Mouse (Mus musculus): ENCODE results near the gene Med8. TPM values are rescaled to one million over a fixed set of nuclear protein-coding genes. Genes with fewer than 3 reads are reported as not detected.

Gene Med8
- polyA plus RNA-seq, 1 experiment from 2014 or later, result 118 TPM

DNA sequence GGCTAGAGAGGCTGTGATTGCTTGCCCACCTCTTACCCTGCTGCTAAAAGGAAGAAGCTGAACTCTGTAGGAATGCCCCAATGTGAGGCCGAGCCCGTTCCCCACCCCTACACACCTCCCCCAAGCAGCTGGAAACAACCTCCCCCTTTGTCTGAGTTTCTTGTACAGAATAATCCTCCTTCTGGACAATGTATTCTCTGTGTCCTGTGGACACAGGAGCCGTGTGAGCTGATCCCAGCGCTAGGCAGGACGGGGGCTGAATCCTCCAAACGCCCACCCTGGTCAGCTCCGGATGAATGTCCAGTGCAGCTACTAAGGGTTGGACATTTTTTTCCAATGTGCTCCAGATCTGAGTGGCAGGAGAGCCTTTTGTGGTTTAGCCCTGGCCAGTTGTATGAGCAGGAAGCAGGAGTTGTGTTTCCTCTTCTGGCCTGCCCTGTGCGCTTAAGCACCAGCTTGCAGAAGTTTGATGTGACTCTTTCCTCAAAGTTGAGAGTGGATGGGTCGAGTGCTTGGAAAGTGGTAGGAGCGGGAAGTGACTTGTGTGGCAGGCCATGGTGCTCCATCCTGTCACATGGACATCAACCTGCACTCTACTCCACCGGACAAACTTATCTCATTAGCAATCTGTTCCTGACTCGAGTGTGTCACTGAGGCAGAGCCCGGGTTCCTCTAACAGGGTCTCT, 8.1 kb downstream of the Med8 start:
- Histone ChIP-seq H3K27me3 (no peaks in the 10 kb centered on the region), H3K4me3 (no peak overlapping the region), H3K36me3 (peaks cover 98% of the 10 kb centered on the region), H3K9ac (no peak overlapping the region), H3K4me1 (replicated peaks) (no peaks in the 10 kb centered on the region), H3K9me3 (no peaks in the 10 kb centered on the region), H3K27ac (no peak overlapping the region), H3K4me2 (no peak overlapping the region)
- no peak for ATAC-seq (ENCODE audit: low FRiP score)
- 91% methylated on average over 13 of the region's 13 CpGs for WGBS

DNA sequence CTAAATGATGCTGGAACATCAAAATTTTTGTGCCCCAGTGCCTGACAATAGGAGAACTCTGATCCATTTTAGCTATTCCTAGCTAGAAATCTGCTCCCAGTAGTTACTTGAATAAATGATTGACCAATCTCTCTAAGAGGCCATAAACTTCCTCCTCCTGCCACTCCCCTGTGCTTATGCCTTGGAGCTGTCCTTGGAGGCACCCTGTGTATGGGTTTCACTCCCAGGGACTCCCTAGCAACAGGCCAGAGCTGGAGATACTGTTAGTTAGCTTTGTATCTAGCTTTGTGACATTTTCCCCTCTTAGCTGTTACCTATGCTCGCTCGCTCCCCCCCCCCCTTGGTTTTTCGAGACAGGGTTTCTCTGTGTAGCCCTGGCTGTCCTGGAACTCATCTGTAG, 12.2 kb downstream of the Med8 start:
- H3K4me3 ChIP-seq, result no peak overlapping the region
- WGBS, result 89% methylated on average over 3 of the region's 3 CpGs

DNA sequence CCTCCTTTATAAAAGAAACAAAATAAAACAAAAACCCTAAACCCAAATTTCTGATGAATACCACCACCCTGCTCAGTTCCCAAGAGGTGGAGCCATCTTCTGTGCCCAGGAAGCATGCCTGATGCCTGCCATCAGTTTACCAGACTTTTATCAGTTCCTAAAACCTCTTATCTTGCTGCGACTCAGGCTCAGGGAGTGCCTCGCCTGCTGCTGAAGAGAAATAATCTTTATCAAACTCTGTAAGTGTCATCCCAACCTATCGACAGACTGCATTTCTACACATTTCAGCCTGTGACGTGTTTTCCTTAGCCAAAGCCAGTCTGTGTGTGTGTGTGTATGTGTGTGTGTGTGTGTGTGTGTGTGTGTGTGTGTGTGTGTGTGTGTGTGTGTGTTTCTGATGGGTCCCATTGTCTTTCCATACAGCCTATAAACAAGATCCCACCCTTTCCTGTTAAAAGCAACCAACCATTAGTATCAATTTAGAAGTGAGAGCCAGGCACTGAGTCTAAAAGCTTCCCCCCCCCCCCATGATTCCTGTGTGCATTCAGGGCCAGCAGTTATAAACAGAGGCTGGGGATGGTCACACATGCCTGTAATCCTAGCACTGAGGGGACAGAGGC, 15.5 kb downstream of the Med8 start:
- Histone ChIP-seq H3K9ac (no peak overlapping the region), H3K36me3 (peaks cover 32% of the 10 kb centered on the region), H3K9me3 (no peaks in the 10 kb centered on the region), H3K4me1 (replicated peaks) (peaks cover 28% of the 10 kb centered on the region), H3K27ac (no peak overlapping the region), H3K4me2 (no peak overlapping the region), H3K27me3 (no peaks in the 10 kb centered on the region), H3K4me3 (no peak overlapping the region)
- no peak for ATAC-seq (ENCODE audit: low FRiP score)
- 85% methylated on average over 4 of the region's 4 CpGs for WGBS

More for the DNA sequence above, 12.2 kb downstream of the Med8 start:
- H3K4me1 ChIP-seq (replicated peaks), result no peaks in the 10 kb centered on the region; the same call in 1 of the 2 replicates
- ATAC-seq (ENCODE audit: low FRiP score), result no peak
- no peak overlapping the region for H3K9ac ChIP-seq
- H3K27ac ChIP-seq, result no peak overlapping the region
- peaks cover 63% of the 10 kb centered on the region for H3K36me3 ChIP-seq
- no peaks in the 10 kb centered on the region for H3K27me3 ChIP-seq
- H3K9me3 ChIP-seq, result no peaks in the 10 kb centered on the region
- no peak overlapping the region for H3K4me2 ChIP-seq

DNA sequence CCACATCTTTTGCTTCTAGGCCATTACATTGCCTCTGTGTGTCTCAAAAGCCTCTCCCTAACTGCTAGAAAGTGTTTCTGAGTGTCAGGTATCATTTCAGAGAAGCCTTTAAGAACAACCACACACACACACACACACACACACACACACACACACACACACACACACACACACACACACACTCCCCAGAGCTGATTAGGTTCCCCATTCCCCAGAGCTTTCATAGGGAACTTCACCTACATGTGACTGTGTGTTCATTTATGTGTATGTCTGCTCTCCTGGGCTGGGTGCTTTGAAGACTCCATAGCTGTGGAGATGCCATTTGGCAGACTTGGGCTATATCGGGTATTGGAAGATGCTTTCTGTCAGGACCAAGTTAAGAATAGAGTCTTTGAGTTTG, 16.2 kb downstream of the Med8 start:
- peaks cover 34% of the 10 kb centered on the region for H3K4me1 ChIP-seq (replicated peaks)
- H3K4me2 ChIP-seq, result no peak overlapping the region
- H3K4me3 ChIP-seq, result no peak overlapping the region
- H3K9ac ChIP-seq, result no peak overlapping the region
- no peaks in the 10 kb centered on the region for H3K9me3 ChIP-seq
- 97% methylated on average over 1 of the region's 1 CpGs for WGBS
- H3K36me3 ChIP-seq, result peaks cover 25% of the 10 kb centered on the region
- ATAC-seq (ENCODE audit: low FRiP score), result no peak
- H3K27me3 ChIP-seq, result no peaks in the 10 kb centered on the region
- H3K27ac ChIP-seq, result no peak overlapping the region

DNA sequence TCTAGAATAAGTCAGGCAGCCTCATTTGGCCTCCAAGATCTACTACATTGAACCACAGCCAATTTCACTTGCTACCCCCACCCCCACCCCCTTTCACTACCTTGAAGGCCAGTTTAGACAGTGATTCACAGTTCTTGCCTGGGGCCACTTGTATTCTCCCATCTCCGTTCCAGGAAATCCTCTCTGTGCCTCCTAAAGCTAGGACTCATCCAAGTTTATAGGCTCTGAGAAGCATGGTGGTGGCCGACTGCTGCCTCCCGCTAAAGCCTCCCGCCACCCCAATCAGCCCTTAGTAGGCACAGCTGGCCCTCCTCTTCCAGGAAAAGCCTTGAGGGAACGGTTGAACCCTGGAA, 18.3 kb downstream of the Med8 start:
- peaks cover 26% of the 10 kb centered on the region for H3K36me3 ChIP-seq
- ATAC-seq (ENCODE audit: low FRiP score), result no peak; the same call in 1 of the 2 replicates
- WGBS, result 3% methylated on average over 5 of the region's 5 CpGs

DNA sequence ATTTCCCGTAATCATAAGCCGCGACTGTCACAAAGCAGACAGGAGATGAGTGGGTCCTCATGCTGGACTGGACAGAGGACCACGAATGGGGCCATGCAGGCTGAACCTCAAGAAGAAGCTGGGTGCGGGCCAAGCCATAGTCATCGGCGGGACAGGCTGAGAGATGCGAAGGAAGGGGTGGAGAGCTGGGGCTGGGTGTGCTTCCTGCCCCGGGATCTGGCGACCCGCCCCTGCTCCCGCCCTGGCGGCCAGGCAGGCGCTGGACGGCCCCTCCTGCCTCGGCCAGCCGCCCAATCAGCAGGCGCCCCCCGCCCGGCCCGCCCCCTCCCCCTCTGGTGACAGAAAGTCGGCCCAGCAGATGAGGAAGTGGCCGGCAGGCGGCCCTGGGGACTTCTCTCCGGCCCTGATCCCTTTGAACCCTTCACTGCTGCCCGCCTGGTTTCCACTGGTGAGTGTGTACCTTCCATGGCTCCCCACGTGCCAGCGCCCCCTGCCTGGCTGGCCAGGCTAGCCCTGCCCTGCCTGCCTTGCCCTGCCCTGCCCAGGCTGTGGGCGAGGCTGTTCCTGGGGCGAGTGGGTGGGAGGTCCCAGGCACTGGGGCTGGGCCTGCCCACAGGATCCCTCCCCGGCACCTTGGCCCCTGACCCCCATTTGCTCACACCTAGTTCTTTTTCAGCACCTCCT, 18.8 kb downstream of the Med8 start, which contains the start of gene Elovl1:
TSS of gene Elovl1 (plus strand) at position 326 of the 684 bp plus-strand sequence.
- H3K36me3 ChIP-seq, result peaks cover 27% of the 10 kb centered on the region
- H3K9ac ChIP-seq, result peak within 1 kb of the TSS; percentile 80
- no peaks in the 10 kb centered on the region for H3K9me3 ChIP-seq
- peak; percentile 92 for ATAC-seq (ENCODE audit: low FRiP score)
- H3K4me1 ChIP-seq (replicated peaks), result peaks cover 34% of the 10 kb centered on the region
- H3K4me3 ChIP-seq, result peak within 1 kb of the TSS; percentile 53
- peak within 1 kb of the TSS; percentile 79 for H3K4me2 ChIP-seq
- WGBS, result under 1% methylated on average over 30 of the region's 31 CpGs
- H3K27me3 ChIP-seq, result no peaks in the 10 kb centered on the region
- peak within 1 kb of the TSS; percentile 73 for H3K27ac ChIP-seq

More for the DNA sequence above, 18.3 kb downstream of the Med8 start:
- H3K9ac ChIP-seq, result peak overlapping the region; percentile 80
- H3K4me2 ChIP-seq, result peak overlapping the region; percentile 79
- H3K27ac ChIP-seq, result peak overlapping the region; percentile 73
- H3K4me1 ChIP-seq (replicated peaks), result peaks cover 34% of the 10 kb centered on the region
- no peaks in the 10 kb centered on the region for H3K27me3 ChIP-seq
- peak overlapping the region; percentile 53 for H3K4me3 ChIP-seq
- no peaks in the 10 kb centered on the region for H3K9me3 ChIP-seq

DNA sequence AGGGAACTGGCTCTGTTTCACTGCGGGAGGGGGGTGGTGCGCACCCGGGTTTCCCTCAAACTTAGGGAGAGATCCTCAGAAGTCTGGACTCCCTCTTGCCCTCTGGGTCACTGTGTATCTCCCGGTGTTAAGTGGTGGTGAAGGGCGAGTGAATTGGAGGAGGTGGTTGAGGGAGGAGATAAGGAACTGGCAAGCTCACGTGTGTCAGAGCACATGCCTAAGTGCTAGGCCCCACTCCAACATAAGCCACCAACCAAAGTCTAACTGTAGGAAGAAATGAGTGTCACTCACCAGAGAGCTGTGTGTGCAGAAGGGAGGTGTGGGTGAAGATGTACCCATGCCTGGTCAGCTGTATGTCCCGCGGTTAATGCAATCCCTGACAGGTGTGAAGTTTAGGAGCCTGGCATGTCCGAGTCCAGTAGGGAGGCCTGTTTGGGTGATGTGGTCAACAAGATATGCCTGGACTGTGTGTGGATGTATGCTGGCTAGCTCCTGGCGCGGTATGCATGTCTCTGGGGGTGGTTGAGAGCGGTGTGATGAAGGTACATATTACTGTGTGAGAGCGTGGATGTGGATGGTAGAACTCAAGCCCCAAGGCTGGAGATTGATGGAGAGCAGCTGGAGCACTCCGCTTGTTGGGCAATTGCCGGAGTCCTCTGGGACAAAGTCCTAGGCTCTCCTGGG, 19.5 kb downstream of the Med8 start:
- WGBS, result 48% methylated on average over 15 of the region's 15 CpGs

DNA sequence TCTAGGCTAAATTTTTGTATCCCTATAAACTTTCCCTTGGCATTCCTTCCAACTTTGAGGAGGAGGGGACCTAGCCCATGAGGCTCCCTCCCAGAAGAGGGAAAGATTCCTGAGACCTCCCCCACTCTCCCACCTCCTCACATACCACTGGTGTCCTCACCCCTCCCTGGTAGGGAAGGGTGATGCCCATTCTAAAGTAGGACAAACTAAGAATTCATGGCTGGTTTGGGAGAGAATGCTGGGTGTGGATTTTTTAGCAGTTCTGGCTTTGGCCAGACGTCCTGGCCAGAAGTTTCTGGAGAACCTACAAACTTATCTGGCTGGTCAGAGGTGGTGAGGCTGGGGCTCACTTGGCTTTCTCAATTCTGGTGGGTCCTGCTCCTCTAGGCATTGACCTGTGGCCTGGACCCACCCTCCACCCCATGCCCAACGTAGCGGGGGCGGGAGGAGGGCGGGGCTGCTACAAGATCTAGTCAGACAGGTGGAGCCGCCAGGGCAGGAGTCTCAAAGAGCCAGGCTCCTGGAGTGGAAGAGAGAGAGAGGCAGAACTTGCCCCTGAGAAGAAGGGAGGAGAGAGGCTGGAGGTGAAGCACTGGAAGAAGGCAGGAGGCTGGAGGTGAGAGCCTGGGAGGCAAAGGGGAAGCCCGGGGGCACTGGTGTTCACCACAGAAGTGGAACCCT, 20.2 kb downstream of the Med8 start:
- peak overlapping the region; percentile 80; the same call in 1 of the 2 replicates for H3K9ac ChIP-seq

More for the DNA sequence above, 19.5 kb downstream of the Med8 start:
- Histone ChIP-seq H3K36me3 (peaks cover 32% of the 10 kb centered on the region), H3K9me3 (no peaks in the 10 kb centered on the region), H3K4me2 (peak overlapping the region; percentile 79), H3K4me3 (peak overlapping the region; percentile 53), H3K4me1 (replicated peaks) (peaks cover 34% of the 10 kb centered on the region), H3K27me3 (no peaks in the 10 kb centered on the region), H3K27ac (peak overlapping the region; percentile 73), H3K9ac (peak overlapping the region; percentile 80)
- peak; percentile 30 for ATAC-seq (ENCODE audit: low FRiP score)

DNA sequence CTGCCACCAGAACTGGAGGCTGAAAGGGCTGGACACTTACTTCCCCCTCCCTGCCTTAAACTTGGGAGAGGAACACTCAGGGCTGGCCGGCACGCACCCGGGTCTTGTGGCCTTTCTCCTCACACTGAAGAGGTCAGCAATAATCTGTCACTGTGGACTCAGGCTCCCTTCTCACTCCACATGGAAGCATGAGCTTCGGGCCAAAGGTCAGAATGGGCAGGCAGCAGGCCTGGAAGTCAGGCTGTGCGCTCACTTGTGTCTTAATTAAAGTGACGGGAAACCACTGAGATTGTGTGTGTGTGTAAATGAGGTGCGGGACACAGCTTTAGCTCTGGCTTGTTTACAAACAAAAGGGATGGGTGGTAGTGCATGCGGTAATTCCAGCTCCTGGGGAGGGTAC, 23.2 kb downstream of the Med8 start:
- peaks cover 35% of the 10 kb centered on the region for H3K36me3 ChIP-seq
- WGBS, result 48% methylated on average over 8 of the region's 8 CpGs
- H3K4me2 ChIP-seq, result no peak overlapping the region
- H3K9ac ChIP-seq, result no peak overlapping the region; the same call in 1 of the 2 replicates
- H3K4me1 ChIP-seq (replicated peaks), result peaks cover 55% of the 10 kb centered on the region
- ATAC-seq (ENCODE audit: low FRiP score), result no peak
- no peak overlapping the region for H3K4me3 ChIP-seq
- no peaks in the 10 kb centered on the region for H3K27me3 ChIP-seq
- no peaks in the 10 kb centered on the region for H3K9me3 ChIP-seq
- H3K27ac ChIP-seq, result no peak overlapping the region

More for the DNA sequence above, 20.2 kb downstream of the Med8 start:
- Histone ChIP-seq H3K4me2 (peak overlapping the region; percentile 79; the same call in 1 of the 2 replicates), H3K9me3 (no peaks in the 10 kb centered on the region), H3K27me3 (no peaks in the 10 kb centered on the region), H3K4me1 (replicated peaks) (peaks cover 34% of the 10 kb centered on the region), H3K4me3 (no peak overlapping the region), H3K27ac (no peak overlapping the region), H3K36me3 (peaks cover 34% of the 10 kb centered on the region)
- 67% methylated on average over 7 of the region's 7 CpGs for WGBS
- no peak for ATAC-seq (ENCODE audit: low FRiP score)

DNA sequence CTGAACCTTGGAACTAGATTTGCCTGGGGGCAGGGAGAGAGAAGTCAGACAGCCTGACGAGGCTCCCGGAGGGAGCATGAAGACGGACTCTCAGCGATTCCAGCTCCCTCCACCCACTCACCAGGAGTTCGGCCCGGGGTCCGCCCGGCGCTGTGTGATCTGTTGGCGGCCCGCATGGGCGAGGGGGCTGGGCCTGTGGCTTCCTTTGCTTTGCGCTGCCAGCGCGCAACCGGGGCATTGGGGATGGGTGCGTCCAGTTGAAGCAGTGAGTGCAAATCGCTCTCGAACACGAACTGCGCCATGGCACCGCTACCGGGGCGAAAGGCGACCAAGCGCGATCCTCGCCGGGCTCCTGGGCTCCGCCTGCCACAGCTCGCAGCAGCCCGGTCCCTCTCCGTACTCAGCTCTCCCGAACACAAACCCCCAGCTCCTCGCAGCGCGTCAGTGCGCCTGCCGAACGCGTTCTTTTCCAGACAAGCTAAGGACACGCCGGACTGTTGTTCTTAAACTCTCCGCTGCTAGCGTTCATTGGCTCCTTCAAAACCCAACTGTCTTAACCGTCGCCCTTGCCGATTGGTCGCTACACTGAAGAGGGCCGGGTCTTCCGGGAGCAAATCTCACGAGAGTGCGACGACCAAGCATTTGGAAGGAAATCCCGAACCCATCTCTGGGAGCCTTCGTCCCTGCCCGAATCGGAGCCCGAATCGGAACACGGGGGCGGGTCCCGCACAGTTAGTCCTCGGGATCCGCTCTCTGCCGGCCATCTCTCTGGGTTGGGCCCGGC, 27.9 kb downstream of the Med8 start, which contains the start of gene Cdc20:
TSS of gene Cdc20 (minus strand) at position 533 of the 784 bp plus-strand sequence.
- Histone ChIP-seq H3K27me3 (no peaks in the 10 kb centered on the region), H3K4me2 (peak within 1 kb of the TSS; percentile 97), H3K4me1 (replicated peaks) (peaks cover 34% of the 10 kb centered on the region), H3K4me3 (peak within 1 kb of the TSS; percentile 51), H3K9ac (peak within 1 kb of the TSS; percentile 77), H3K36me3 (peaks cover 19% of the 10 kb centered on the region), H3K9me3 (no peaks in the 10 kb centered on the region), H3K27ac (peak within 1 kb of the TSS; percentile 88)
- WGBS, result under 1% methylated on average over 67 of the region's 67 CpGs
- ATAC-seq (ENCODE audit: low FRiP score), result peak; percentile 95

DNA sequence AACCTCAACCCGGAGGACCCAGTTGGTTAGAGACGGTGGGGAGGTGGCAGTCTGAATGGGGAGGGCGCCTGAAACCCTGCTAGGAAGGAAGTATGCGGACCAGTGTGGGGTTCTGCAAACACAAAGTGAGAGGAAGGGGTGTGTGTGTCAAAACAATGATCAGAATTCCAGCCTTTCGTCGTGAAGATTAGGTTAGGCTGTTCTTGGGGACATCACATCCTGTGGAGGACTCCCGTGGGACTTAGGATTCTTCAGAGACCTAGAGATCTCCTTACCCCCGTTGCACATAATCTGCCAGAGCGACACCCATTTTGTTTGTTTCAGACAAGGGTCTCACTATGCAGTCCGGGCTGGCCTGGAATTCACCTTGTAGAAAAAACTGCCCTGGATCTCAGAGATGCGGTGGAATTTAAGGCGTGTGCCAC, 28.7 kb downstream of the Med8 start:
- Histone ChIP-seq H3K27me3 (0 out of 2 replicates have a peak, but pooled peaks cover 4% of the 10 kb centered on the region), H3K9ac (peak overlapping the region; percentile 77), H3K4me1 (replicated peaks) (peaks cover 34% of the 10 kb centered on the region), H3K36me3 (peaks cover 11% of the 10 kb centered on the region), H3K4me3 (peak overlapping the region; percentile 51), H3K27ac (peak overlapping the region; percentile 88), H3K4me2 (peak overlapping the region; percentile 97), H3K9me3 (no peaks in the 10 kb centered on the region)
- peak; percentile 59 for ATAC-seq (ENCODE audit: low FRiP score)
- WGBS, result 11% methylated on average over 12 of the region's 12 CpGs

Measured in hindbrain, embryonic 13.5 days (tissue).